Mouse (Mus musculus) induced T-regulatory cell, adult 2 months (primary cell): Measurements from ENCODE around the gene Dnah7a.
"Not testable (repeated sequence)": the region's sequence is repeated elsewhere in the genome, so short reads cannot be mapped to it uniquely, and the experiment has no call there.

Experiments
- DNase-seq: peaks from one replicate; pipeline ENCODE4 v3.0.0-alpha.2; 2012; ENCODE audit warnings: low read depth

Gene Dnah7a

DNA sequence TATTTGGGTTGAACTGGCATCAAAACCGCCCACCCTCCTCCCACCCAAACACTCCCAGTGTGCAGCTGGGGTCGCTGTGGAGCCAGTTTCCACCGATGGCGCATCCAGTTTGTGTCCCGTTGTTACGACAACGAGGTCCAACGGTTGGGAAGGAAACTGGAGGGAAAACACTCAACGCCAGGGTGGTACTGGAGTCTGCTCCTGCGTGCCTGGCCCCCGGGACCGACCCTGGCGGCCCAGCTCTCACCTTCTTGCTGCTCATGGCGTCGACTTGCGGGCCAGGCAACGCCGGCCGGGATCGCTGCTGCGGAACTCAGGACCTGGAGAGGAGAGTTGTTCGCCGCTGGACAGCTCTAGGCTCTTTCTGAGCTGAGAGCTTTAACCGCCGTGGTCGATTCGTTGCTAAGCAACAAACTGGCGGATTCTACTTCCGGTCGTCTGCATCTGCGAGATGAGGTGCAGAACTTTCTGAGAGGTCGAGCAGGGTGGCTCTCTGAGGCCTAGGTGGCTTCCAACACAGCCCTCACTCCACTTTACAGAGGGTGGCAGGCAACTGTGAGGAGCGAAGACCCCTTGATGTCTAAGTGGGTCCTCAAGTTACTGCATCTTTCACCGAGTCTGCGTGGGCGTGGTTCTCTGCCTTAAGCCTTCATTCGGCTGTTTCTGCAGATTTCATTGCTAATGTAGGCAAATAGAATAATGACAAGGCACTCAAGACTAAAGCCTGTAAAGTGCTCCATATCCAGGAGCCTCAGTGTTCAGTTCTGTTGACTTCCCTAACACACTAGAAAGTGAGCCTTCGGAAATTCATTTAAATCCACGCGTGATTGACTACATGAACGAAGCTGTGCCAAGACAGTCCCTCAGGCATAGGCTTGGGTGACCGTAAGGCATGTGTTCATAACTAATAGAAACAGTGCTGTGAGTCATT, at the start of gene Dnah7a:
Gene Dnah7a, minus strand, starts transcription at position 354 of the 931 bp plus-strand sequence.
- peak; percentile 73 for DNase-seq

DNA sequence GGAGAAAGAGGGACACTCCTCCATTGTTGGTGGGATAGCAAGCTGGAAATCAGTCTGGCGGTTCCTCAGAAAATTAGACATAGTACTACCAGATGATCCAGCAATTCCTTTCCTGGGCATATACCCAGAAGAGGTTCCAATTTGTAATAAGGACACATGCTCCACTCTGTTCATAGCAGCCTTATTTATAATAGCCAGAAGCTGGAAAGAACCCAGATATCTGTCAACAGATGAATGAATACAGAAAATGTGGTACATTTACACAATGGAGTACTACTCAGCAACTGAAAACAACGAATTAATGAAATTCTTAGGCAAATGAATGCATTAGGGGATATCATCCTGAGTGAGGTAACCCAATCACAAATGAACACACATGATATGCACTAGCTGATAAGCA, 46.9 kb upstream of the Dnah7a start:
- not testable (repeated sequence) for DNase-seq

DNA sequence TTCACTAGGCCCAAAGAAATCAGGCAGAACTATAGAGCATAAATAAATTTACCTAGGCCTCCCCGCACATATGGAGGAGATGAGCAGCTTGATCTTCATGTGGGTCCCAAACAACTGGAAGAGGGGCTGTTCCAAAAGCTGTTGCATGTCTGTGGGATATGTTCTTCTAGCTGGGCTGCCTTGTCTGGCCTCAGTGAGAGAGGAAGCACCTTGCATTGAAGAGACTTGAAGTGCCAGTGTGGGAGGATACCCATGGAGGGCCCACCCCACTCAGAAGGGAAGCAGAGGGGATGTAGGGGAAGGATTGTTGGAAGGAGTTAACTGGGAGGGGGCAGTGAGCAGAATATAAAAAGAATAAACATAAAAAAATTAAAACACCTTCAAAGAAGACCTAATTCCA, 44.6 kb upstream of the Dnah7a start:
- no peak for DNase-seq

DNA sequence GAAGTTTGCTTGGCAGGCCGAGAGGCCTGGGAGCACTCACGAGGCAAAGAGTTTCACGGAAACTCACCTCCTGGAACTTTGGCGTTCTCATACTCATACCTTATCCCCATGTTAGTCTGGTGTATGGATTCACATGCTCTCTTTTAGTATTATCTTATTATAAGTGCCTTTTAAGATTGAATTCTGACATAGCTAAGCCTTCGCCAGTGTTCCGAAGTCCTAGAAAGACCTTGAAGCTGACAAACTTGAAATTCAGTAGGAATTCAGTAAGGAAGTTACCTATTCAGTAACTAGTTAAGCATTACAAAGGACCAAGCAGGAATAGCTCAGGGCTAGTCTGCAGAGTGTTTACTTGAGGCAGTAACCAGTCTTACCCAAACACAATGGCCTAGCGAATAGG, 44.1 kb upstream of the Dnah7a start:
- DNase-seq, result not testable (repeated sequence)

DNA sequence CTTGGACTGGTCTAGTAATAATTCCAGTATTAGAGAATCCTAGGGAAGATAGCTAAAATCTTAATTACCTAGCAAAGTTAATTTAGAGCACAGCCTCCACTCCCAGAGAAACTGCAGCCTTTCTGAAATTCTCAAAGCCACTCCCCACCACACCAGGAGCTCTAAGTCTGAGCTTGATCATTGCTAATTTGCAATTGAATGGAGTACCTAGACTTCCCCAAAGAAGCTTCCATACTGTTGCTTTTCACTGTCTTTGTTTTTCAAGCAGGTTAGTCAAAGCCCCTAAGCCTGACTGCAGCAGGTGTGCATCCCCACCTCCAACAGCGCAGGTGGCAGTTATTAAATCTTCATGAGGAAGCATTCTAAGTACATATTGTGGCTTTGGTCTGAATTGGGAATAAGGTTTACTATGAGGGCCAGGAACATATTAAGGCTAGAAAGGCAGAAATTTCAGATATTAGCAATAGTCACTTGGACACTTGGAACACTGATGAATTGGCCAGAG, 43.3 kb upstream of the Dnah7a start:
- DNase-seq, result not testable (repeated sequence)

DNA sequence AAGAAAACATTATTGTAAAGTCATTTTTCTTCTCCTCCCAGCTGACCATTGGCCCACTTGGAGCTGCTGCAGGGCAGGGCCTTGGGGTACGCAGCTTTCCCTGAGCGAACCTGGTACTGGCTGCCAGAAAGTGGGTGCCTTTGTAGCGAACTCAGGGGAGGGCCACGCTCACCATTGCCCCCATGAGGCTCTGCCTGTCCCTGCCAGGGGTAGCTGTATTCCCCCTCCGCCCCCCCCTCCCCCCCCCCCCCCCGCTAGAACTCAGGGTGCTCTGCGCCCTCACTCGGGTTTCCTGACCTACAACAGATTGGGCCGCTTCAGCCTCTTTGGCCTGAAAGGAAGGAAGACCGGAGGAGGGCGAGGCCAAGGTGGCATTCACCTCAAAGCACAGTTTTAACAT, 42.0 kb upstream of the Dnah7a start:
- DNase-seq, result no peak

DNA sequence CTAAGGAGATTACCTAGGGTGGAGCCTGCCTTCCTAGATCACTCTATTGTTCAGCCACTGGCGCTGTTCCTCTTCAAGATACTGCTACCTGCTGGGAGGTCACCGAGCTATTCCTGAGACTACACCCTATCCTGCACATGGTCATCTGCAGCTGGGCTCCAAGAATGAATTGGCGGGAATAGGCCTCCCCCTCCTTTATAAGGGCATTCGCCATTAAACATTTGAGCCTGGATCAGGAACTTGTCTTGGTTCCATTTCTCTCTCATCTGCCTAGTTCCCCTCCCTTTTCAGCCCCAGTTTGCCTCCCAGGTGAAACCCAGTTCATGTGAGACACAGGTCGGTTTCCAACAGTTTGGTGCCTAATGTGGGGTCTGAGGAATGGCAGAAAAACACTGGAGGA, 39.4 kb upstream of the Dnah7a start:
- no peak for DNase-seq

DNA sequence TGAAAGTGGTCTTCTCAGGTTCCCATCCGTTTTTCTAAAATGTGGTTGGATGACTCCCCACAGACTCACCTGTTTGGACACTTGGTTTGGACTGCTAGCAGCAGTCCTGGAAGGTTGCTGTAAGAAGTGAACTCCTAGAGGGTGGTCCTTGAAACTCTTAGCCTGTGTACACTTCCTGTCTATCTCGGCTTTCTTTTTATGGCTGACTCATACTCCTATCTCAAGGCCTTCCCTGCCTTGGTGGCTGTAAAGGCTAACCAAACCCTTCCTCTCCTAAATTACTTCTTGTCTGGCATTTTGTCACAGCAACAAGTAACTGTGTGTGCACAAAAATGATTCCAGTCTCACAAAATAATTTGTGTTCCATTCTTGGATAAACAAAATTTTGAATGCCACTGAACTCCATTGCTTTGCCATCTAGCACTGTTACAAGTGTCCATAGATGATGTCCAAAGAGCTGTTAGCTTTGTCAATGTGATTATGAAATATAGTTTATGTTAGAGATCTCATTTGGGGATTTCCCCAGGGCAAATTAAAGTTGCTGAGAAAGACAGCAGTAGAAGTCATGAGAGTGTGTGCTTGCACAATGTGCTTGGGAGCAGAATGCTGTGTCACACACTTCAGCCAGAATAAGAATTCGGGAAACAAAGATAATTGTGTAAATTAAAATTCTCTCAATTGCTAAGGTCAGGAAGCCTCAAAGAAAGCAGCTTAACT, 35.3 kb upstream of the Dnah7a start:
- no peak for DNase-seq

DNA sequence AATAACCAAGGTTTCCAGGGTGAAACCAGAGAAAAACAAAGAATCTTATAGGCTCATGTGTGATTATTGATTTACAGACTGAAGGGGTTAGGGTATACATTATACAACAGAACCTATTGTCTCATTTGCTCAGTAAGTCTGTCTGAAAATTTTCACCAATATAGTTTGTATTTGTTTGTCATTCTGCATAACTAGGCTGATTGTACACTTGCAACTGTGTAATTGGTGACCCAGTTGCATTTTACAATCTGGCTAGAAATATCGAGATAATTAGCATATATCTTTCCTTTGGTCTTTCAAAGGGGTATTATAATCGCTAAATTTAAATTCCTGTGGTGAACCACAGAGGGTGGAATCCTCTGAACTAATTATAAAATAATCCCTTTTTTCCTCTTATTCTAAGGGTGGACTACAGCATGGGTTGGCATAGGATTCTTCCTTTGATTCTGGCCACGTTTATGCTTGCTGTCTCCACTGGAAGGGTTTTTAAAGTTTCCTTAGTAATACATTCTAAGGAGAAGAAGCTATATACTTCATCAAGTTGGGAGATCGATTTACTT, 34.3 kb upstream of the Dnah7a start:
- no peak for DNase-seq

DNA sequence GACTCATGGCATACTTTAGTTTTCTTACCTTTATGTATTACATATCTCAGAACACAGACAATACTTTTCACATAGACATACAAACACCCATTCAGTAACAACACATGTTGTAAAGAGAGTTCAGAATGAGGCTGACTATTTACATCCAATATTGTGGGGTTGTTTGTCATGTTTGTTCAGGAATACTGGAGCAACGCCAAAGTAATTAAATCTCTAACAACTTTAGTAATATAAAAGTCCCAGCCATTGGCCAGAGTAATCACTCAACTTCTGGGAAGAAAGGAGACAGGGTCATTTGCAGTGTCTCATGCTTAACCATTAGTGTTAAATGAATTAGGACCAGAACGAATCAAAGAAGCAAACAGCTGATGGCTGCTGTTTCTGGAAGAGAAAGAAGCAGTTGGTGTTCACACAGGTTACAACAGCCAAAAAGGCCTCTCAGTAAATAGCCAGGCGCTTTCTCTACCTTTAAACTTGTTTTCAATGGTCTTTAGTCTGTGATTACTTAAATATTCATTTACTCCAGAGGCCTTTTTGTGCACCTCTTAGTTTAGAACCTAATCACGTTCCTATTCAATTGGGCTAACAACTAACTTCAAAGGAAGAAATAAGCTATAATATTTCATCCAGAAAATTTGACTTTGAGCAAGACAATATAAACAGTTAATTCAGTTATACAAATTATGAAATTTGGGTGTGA, 33.6 kb upstream of the Dnah7a start:
- not testable (repeated sequence) for DNase-seq

DNA sequence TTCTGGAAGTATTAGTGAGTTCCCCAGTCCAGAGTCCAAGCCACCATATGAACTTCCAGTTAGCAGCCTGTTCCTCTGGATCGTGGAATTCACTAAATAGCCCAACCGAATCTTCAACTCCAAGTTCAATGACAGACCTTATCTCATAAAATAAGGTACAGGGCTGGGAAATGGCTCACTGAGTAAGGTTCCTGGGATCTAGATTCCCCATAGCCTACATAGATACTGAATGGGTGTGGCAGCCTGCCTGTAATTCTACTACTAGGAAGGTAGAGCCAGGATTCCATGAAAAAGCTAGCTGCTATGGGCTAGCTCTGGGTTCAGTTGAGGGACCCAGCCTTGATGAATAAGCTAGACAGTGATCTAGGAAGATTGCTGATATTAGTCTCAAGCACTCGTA, 30.0 kb upstream of the Dnah7a start:
- DNase-seq, result no peak

DNA sequence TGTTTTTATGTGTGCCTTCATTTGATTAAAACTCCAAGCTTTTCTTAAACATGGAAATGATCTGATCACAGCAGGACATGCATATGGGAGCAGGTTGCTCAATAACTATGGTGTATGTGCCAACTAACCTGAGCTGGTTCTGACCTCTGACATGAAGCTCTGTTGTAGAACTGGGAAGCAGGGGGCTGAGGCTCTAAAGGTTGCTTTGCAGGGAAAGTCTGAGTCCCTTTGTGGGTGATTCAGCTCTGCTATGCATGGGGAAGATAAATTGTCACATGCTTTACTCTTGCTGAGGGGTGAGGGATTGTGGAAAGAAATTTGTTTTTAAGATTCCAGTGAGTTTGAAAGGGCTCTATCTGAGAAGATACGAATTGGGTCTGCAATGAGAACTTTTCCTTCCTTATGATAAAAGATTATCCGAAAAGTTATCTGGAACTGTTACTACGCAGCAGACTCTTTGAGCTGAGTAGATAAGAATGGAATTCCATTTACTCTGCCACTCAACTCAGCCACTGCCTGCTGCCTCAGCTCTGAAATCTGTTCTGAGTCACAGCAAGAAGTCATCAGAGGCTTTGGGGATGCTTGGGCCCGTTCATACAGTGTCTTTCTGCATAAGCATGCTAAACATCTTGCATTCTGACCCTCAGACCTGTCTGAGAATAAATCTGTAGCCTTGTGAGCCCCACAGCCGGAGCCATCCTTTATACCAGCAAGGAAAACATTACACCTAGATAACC, 22.1 kb upstream of the Dnah7a start:
- no peak for DNase-seq

DNA sequence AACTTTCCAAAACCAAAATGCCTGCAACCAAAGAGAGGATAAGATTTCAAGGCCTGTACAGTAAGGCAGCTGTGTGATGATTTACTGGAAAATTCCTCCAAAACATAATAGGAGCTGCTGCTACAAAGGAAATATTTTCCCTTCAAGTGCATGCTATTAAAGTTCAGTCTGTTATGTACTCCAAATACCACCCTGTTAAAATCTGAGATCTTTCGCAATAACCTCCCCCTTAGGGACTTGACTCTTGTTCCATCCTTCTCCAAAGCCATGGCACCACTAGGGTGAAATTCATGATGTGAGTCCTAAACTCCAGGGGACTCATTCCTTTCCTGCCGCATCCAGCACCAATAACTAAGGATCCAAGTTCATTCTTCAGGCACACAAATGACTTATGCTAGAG, 20.3 kb upstream of the Dnah7a start:
- DNase-seq, result no peak

DNA sequence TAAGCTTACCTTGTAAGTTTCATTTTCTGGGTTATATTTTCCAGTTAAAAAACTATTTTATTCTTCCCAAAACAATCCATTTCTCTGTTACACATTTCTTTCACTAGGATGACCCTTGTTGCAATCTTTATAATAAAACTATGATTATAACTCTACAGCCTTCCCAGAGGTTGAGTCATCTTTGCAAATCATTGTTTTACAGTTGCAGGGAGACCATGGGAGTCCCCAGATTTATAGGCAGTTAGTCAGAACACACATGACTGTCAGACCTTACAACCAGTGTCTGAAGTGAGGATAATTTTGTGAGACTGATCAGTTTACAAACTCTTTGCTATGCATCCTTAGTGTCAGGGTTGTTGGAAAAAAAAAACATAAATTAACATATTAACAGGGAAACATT, 14.8 kb upstream of the Dnah7a start:
- DNase-seq, result no peak

DNA sequence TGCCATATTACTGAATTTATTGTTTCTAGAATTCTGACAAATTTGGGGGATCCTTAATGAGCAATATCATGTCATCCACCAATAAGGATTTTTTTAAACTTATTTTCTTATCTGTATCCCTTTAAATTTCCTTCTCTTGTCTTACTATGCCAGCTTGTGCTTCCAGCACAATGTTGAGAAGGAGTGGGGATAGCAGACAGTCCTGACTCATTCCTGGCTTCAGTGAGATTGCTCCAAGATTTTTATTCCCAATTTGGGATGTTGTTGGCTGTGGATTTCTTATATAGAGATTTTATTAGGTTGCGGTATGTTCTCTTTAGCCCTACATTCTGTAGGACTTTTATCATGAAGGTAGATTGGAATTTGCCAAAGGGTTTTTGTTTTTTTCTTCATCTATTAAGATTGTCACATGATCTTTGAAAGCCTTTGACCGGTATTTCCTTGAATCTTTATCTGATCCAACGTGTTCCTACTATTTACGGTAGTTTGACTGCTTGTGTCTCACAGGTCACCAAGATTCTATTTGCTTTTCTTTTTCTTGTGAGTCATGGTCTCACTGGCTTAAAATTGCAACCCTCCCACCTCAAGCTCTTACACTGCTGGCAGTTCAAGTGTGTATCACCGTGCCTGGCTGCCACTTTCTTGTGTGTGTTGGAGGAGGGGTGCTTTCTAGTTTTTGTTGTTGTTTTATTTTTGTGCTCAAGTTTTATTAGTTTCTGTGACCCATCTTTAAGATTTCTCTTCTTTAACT, 14.2 kb upstream of the Dnah7a start:
- no peak for DNase-seq

DNA sequence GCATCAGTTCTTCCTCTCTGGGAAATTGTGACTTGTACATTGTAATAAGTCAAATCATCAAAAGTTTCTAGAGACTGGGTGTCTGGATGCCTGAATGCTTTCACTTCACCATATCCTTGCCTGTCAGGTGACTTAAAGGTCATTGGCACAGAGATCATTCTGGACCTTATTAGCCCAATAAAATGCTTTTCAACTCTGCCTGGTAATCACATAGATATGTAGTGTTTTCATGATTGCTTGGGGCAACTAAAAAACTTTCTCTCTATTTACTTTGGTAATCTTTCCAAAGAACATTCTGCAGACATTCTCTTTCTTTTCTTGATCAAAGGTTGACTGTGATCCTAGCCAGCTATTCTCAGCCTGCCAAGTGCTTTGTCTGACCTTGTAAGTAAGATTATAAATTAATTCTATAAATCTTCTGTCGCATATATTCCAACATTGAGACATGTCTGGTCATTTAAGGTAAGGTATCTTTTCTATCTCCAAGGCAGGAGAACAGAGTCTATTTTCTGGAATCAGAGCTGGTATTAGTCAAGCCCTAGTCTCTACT, 9.5 kb upstream of the Dnah7a start:
- no peak for DNase-seq

DNA sequence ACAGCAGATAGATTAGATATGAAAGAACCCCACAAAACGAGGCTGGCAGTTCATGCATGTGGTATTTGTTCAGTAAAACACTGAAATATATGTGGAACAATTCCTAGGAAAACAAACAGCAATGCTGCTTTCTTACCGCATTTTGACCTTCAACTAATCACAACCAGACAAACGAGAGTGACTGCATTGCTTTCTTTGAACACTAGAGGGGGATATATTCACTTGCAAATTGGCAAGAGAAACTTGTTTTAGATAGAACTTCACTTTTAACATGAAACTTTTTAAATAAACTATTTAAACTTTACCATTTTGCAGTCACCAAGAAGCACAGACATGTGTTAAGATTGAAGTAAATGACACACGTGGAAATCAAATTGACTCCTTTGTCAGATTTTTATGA, 8.9 kb upstream of the Dnah7a start:
- DNase-seq, result peak; percentile 89

DNA sequence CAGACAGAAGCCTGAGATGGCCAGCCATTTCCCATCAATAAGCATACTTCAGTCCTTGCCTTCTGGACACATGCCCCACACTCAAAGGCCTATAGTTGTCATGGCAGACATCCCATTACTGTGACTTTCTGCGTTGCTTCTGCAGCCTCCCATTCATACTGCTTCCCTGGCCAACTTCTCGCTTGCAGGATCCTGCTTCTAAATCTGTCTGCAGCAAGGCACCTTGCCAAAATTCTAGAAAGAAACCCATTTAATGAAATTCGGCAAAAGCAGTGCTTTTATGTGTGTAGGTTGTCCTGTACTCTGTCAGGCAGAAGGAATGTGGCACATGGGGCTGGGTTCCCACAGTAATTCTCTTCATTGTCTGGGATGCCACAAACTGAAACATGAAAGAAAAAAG, 6.8 kb upstream of the Dnah7a start:
- DNase-seq, result not testable (repeated sequence)

DNA sequence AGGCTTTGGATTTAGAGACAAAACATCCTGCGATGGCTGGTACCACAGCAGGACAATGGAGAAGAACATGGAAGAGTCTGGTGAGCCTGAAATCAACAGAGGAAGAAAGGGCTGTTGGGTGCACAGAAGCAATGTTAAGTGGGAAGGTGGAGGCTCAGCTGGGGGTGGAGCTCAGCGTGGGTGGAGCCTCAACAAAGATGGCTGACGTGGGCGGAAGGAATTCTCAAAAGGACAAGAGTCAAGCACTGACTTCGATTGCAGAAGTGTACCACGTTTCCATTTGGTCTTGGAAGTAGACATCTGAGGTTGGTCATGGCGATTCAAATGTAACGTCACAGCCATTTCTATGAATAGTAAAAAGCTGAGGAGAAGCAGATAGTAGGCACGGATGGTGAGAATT, 4.5 kb upstream of the Dnah7a start:
- DNase-seq, result no peak

DNA sequence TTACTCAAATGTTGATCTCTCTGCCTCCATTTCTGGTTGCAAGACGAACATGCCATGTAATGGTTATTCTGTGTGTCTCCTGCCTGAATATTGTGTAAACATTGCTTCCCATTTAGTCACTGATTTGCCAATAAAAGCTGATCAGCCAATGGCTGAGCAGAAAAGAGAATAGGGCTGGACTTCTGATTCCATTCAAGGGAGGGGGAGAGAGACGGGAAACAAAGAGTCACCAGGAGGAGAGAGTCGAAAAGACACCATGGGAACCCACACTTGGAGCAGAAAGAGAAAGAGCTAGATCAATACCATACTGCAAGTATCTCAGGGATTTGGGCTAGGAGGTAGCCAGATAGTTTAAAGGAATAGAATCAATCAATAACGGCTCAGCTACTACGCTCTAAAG, 3.0 kb upstream of the Dnah7a start:
- not testable (repeated sequence) for DNase-seq
